Mouse (Mus musculus): ENCODE data around the gene Hmgxb4. TPM values are rescaled to one million over a fixed set of nuclear protein-coding genes. Genes with fewer than 3 reads are reported as not detected.
"Not testable (repeated sequence)": the region's sequence is repeated elsewhere in the genome, so short reads cannot be mapped to it uniquely, and the experiment has no call there.

Hmgxb4 gene
- total RNA-seq (2015; ENCODE audit: low replicate concordance) (14.8 and 21.1 TPM in 2 replicates), total RNA-seq (2017; ENCODE audit: low replicate concordance) (11.8 and 43.7 TPM in 2 replicates)

- ATAC-seq (replicated peaks; ENCODE audit: low FRiP score, poor library complexity, severe bottlenecking), result peak; percentile 20; the same call in 1 of the 2 replicates
Measured at GRCm38 (mm10) chr8:74993081-74993474, at the start of gene Hmgxb4. TSS of gene Hmgxb4 (plus strand) at chr8:74993356.

- no peak for ATAC-seq (replicated peaks; ENCODE audit: low FRiP score, poor library complexity, severe bottlenecking)
Measured at GRCm38 (mm10) chr8:74949445-74949844, 43.7 kb upstream of the Hmgxb4 start.

GRCm38 (mm10) chr8:74963983-74964382, 29.2 kb upstream of the Hmgxb4 start:
- ATAC-seq (replicated peaks; ENCODE audit: low FRiP score, poor library complexity, severe bottlenecking), result no peak

GRCm38 (mm10) chr8:74970286-74970685, 22.9 kb upstream of the Hmgxb4 start:
- ATAC-seq (replicated peaks; ENCODE audit: low FRiP score, poor library complexity, severe bottlenecking), result not testable (repeated sequence)

GRCm38 (mm10) chr8:74971636-74972035, 21.5 kb upstream of the Hmgxb4 start:
- no peak for ATAC-seq (replicated peaks; ENCODE audit: low FRiP score, poor library complexity, severe bottlenecking)

GRCm38 (mm10) chr8:74972322-74972883, 20.8 kb upstream of the Hmgxb4 start:
- no peak for ATAC-seq (replicated peaks; ENCODE audit: low FRiP score, poor library complexity, severe bottlenecking)

- ATAC-seq (replicated peaks; ENCODE audit: low FRiP score, poor library complexity, severe bottlenecking), result no peak
Measured at GRCm38 (mm10) chr8:74973121-74973869, 19.9 kb upstream of the Hmgxb4 start.

- no peak for ATAC-seq (replicated peaks; ENCODE audit: low FRiP score, poor library complexity, severe bottlenecking)
Measured at GRCm38 (mm10) chr8:74973904-74974303, 19.3 kb upstream of the Hmgxb4 start.

- ATAC-seq (replicated peaks; ENCODE audit: low FRiP score, poor library complexity, severe bottlenecking), result no peak
Measured at GRCm38 (mm10) chr8:74977427-74977826, 15.7 kb upstream of the Hmgxb4 start.

- 0 out of 2 replicates have a peak, but pooled peaks have one; percentile 48 for ATAC-seq (replicated peaks; ENCODE audit: low FRiP score, poor library complexity, severe bottlenecking)
Measured at GRCm38 (mm10) chr8:74980060-74980710, 13.0 kb upstream of the Hmgxb4 start.

GRCm38 (mm10) chr8:74980711-74981062, 12.5 kb upstream of the Hmgxb4 start:
- ATAC-seq (replicated peaks; ENCODE audit: low FRiP score, poor library complexity, severe bottlenecking), result peak; percentile 87

GRCm38 (mm10) chr8:74981809-74982208, 11.3 kb upstream of the Hmgxb4 start:
- ATAC-seq (replicated peaks; ENCODE audit: low FRiP score, poor library complexity, severe bottlenecking), result no peak

GRCm38 (mm10) chr8:74987436-74987835, 5.7 kb upstream of the Hmgxb4 start:
- ATAC-seq (replicated peaks; ENCODE audit: low FRiP score, poor library complexity, severe bottlenecking), result no peak

GRCm38 (mm10) chr8:74990021-74990420, 3.1 kb upstream of the Hmgxb4 start:
- ATAC-seq (replicated peaks; ENCODE audit: low FRiP score, poor library complexity, severe bottlenecking), result no peak

GRCm38 (mm10) chr8:74993475-74994451, 607 bp downstream of the Hmgxb4 start:
- peak; percentile 98 for ATAC-seq (replicated peaks; ENCODE audit: low FRiP score, poor library complexity, severe bottlenecking)

- ATAC-seq (replicated peaks; ENCODE audit: low FRiP score, poor library complexity, severe bottlenecking), result no peak
Measured at GRCm38 (mm10) chr8:74994540-74994939, 1.4 kb downstream of the Hmgxb4 start.

GRCm38 (mm10) chr8:75000431-75000830, 7.3 kb downstream of the Hmgxb4 start:
- no peak for ATAC-seq (replicated peaks; ENCODE audit: low FRiP score, poor library complexity, severe bottlenecking)

- no peak for ATAC-seq (replicated peaks; ENCODE audit: low FRiP score, poor library complexity, severe bottlenecking)
Measured at GRCm38 (mm10) chr8:75008826-75009225, 15.7 kb downstream of the Hmgxb4 start.

GRCm38 (mm10) chr8:75013557-75013956, 20.4 kb downstream of the Hmgxb4 start:
- ATAC-seq (replicated peaks; ENCODE audit: low FRiP score, poor library complexity, severe bottlenecking), result no peak

GRCm38 (mm10) chr8:75013964-75014363, 20.8 kb downstream of the Hmgxb4 start:
- ATAC-seq (replicated peaks; ENCODE audit: low FRiP score, poor library complexity, severe bottlenecking), result no peak
